Mouse (Mus musculus) gastrocnemius, adult 2 months (tissue): ENCODE data around the gene Gdf10. TPM values are rescaled to one million over a fixed set of nuclear protein-coding genes. Genes with fewer than 3 reads are reported as not detected.

Experiments
- DNase-seq: peaks from one replicate; pipeline ENCODE4 v3.0.0; 2022
- H3K27ac ChIP-seq: fragments of 200-600 bp; 2 replicates; pipeline ENCODE4 v1.8.1; 2022; ENCODE audit warnings: mild to moderate bottlenecking
- H3K4me3 ChIP-seq: fragments of 200-600 bp; 2 replicates; pipeline ENCODE4 v1.8.1; 2022; ENCODE audit warnings: mild to moderate bottlenecking, moderate library complexity
- CTCF ChIP-seq: fragments of 200-600 bp; IDR thresholded peaks from 2 replicates; pipeline ENCODE4 v1.8.1; 2022; ENCODE audit warnings: antibody characterized with exemption, mild to moderate bottlenecking, moderate library complexity
- intact Hi-C: fragments of 180-260 bp; cut with DNase I; formaldehyde crosslinking; loops from one replicate; pipeline ENCODE4 v1.15.1; 2025
- total RNA-seq, 2 experiments: library from RNA; stranded (reverse); gene quantifications; 2 replicates each; pipeline ENCODE4 v1.2.3; 2021

The Gdf10 gene
- total RNA-seq, 2 experiments from 2014 or later = 1.1 to 1.9 TPM

- TF ChIP-seq CTCF = no peak
- no peak for DNase-seq
- no peak overlapping the region for H3K4me3 ChIP-seq
- H3K27ac ChIP-seq = no peak overlapping the region
- intact Hi-C loops = no loop called here
These were observed 18.5 kb upstream of the Gdf10 start for GRCm38 (mm10) chr14:33904851-33905250.

- TF ChIP-seq CTCF = peak; percentile 68
- H3K4me3 ChIP-seq = no peak overlapping the region
- no peak overlapping the region for H3K27ac ChIP-seq
- intact Hi-C loops = loop anchor here (2.0 kb wide), 1 partner anchor 219 kb away; no protein-coding TSS in a partner anchor
- peak; percentile 60 for DNase-seq
These were observed 9.7 kb upstream of the Gdf10 start for GRCm38 (mm10) chr14:33913727-33914126.

DNA sequence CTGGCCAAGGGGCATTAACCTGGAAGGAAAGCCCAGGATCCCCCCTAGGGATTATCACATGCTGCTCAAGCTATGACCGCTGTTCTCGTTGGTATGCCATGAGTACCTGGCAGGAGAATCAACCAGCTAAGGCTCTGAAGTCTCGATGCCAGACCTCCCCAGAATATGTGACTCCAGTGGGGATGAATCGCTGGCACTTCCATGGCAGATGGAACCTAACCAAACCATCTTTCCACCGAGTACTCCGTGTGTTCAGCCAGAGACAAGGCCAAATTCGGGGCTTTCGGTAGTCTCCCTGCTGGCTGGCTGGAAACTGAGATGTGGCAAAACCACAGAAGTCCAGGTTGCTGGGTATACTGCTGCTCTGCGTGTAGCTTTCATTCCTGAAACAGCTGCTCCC lies 9.2 kb upstream of the Gdf10 start:
- Histone ChIP-seq H3K27ac (no peak overlapping the region), H3K4me3 (no peak overlapping the region)
- TF ChIP-seq CTCF = no peak
- intact Hi-C loops = no loop called here
- no peak for DNase-seq

- no peak for DNase-seq
- H3K4me3 ChIP-seq = no peak overlapping the region
- TF ChIP-seq CTCF = no peak
These were observed 2.4 kb upstream of the Gdf10 start for GRCm38 (mm10) chr14:33920727-33921559.

GRCm38 (mm10) chr14:33922771-33923167 lies 618 bp upstream of the Gdf10 start:
- intact Hi-C loops = no loop called here
- DNase-seq = no peak
- no peak for TF ChIP-seq CTCF
- Histone ChIP-seq H3K27ac (no peak overlapping the region), H3K4me3 (peak overlapping the region; percentile 71)

More at GRCm38 (mm10) chr14:33920727-33921559, 2.4 kb upstream of the Gdf10 start:
- intact Hi-C loops = no loop called here
- H3K27ac ChIP-seq = no peak overlapping the region

DNA sequence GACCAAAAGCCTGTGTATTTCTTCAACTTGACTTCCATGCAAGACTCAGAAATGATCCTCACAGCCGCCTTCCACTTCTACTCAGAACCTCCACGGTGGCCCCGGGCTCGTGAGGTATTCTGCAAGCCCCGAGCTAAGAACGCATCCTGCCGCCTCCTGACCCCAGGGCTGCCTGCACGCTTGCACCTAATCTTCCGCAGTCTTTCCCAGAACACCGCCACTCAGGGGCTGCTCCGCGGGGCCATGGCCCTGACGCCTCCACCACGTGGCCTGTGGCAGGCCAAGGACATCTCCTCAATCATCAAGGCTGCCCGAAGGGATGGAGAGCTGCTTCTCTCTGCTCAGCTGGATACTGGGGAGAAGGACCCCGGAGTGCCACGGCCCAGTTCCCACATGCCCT lies 8.5 kb downstream of the Gdf10 start:
- H3K4me3 ChIP-seq = no peak overlapping the region
- TF ChIP-seq CTCF = no peak
- intact Hi-C loops = loop anchor here (2.0 to 5.0 kb wide), 2 partner anchors 237 to 260 kb away; no protein-coding TSS in a partner anchor
- H3K27ac ChIP-seq = no peak overlapping the region
- DNase-seq = no peak

DNA sequence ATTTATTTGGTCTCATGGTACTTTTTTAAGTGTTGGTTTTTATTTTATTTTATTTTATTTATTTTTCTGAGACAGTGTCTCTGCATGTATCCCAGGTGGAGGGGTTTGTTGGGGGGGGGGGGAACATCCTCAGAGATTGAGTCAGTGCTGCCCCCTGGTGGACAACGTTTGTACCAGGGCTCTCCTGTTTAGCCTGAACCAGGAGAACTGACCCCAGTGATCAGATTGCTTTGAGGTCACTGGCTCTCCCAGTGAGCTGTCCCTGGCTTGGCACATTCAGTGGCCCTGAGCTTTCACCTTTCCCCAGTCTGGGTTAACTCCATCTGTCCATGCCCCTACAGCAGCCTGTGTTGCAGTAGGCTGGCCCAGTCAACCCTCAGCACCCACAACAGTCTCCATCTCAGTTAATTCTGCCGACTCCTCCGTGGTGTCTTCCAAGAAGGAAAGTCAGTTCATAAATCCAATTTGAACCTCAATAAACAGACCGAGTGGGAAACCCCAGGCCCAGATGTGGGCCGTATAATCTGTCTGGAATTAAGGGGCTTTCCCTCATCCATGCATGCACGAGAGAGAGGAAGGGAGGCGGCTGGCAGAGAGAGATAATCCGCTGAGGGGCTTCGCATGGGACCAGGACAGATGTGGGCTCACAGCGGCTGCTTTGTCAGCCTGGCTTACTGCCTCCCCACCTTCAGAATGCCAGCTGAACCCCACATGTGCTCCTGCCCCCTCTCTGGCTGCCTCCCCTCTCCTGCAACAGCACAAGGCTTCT lies 9.7 kb downstream of the Gdf10 start:
- peak; percentile 80 for DNase-seq
- intact Hi-C loops = loop anchor here (2.0 to 5.0 kb wide), 2 partner anchors 238 to 261 kb away; no protein-coding TSS in a partner anchor
- Histone ChIP-seq H3K4me3 (no peak overlapping the region), H3K27ac (no peak overlapping the region)
- peak; percentile 66 for TF ChIP-seq CTCF

GRCm38 (mm10) chr14:33933778-33934317 lies 10.5 kb downstream of the Gdf10 start:
- intact Hi-C loops = loop anchor here (2.0 to 5.0 kb wide), 2 partner anchors 239 to 262 kb away; no protein-coding TSS in a partner anchor
- peak; percentile 60 for TF ChIP-seq CTCF
- Histone ChIP-seq H3K27ac (no peak overlapping the region), H3K4me3 (no peak overlapping the region)
- peak; percentile 40 for DNase-seq

DNA sequence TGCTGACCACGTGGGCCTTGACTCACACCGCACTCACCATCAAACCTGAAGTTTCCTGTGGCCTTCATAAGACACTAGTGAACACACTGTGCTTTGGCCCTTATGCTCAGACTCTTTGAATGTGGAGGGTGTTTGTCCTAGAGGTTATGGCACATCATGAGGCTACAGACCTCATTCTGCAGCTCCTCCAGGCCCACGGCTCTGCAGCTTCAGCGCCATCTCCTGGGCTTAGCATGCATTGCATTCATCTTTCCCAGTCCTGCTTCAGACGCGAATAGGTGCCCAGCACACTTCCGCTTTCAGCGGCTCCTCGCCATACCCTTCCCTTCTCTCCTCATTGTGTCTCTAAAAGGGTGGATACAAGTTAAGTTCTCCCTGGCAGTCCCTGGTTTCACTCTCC lies 15.7 kb downstream of the Gdf10 start:
- H3K4me3 ChIP-seq = peak overlapping the region; percentile 38
- TF ChIP-seq CTCF = peak; percentile 75
- intact Hi-C loops = no loop called here
- no peak overlapping the region for H3K27ac ChIP-seq
- DNase-seq = peak; percentile 63

- DNase-seq = no peak
- intact Hi-C loops = no loop called here
- TF ChIP-seq CTCF = no peak
- Histone ChIP-seq H3K27ac (no peak within 1 kb of the TSS), H3K4me3 (no peak within 1 kb of the TSS)
These were observed 17.4 kb downstream of the Gdf10 start, which contains the start of gene Gdf2 for GRCm38 (mm10) chr14:33940739-33941138. Gdf2 (plus strand) TSS chr14:33941039.

DNA sequence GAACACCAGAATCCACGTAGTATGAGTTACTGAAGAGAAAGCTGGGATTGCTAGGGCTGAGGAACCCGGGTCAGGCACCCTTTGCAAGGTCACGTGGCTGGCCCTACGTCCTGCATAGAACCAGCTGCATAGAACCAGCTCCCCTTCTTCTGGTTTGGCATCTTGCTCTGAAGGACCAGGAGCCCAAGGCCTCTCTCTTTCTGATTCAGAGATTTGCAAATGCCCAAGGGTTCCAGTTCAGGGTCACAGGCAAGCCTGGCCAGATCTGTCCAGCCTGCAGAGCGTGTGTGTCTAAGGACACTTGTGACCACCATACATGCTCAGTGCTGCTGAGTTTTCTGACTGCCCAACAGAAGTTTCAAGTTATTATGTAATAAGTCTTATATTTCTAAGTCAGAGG lies 18.8 kb downstream of the Gdf10 start:
- TF ChIP-seq CTCF = no peak
- DNase-seq = no peak
- Histone ChIP-seq H3K27ac (no peak overlapping the region), H3K4me3 (no peak overlapping the region)
- intact Hi-C loops = no loop called here

GRCm38 (mm10) chr14:33946125-33946524 lies 22.7 kb downstream of the Gdf10 start:
- TF ChIP-seq CTCF = no peak
- intact Hi-C loops = no loop called here
- no peak for DNase-seq
- Histone ChIP-seq H3K27ac (no peak overlapping the region), H3K4me3 (no peak overlapping the region)
